Mouse (Mus musculus): ENCODE measurements around the gene Tk1.

DNA sequence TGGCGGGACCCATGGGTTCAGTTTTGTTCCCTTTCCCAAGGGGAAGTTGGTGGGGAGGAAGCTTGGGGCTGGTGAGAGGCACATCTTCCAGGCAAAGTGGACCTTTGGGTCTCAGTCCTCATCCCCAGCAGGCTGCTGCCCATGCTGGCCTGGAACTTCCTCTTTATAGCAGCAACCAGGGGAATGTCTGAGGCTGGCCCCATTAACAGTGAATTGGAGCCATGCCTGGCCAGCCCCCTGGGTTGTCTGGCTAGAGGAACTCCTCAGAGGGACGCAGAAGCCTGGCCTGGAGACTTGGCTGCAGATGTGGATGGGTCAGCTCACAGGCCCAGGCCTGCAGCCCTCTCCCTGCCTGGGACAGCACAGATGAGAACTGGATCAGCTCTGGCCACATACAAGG lies 38.9 kb upstream of the Tk1 start:
- TF ChIP-seq FLI1 (IDR thresholded peaks at IDR 0.05; ENCODE audit: low read length), result no peak
- no peak for TF ChIP-seq GATA1 (IDR thresholded peaks at IDR 0.05; ENCODE audit: borderline replicate concordance, low read length)
